Mouse (Mus musculus): Measurements from ENCODE around the gene Gpr85.
"Not testable (repeated sequence)": the region's sequence is repeated elsewhere in the genome, so short reads cannot be mapped to it uniquely, and the experiment has no call there.

Gpr85 gene

GRCm38 (mm10) chr6:13839345-13840054 lies at the start of gene Gpr85:
TSS of gene Gpr85 (minus strand) at chr6:13839942.
- DNase-seq: no peak

- no peak for DNase-seq
These were observed 45.3 kb upstream of the Gpr85 start for GRCm38 (mm10) chr6:13884877-13885592.

- no peak for DNase-seq
These were observed 43.2 kb upstream of the Gpr85 start for GRCm38 (mm10) chr6:13882919-13883318.

GRCm38 (mm10) chr6:13873959-13874358 lies 34.2 kb upstream of the Gpr85 start:
- DNase-seq: no peak

- no peak for DNase-seq
These were observed 32.3 kb upstream of the Gpr85 start for GRCm38 (mm10) chr6:13872076-13872475.

GRCm38 (mm10) chr6:13871625-13871958 lies 31.9 kb upstream of the Gpr85 start:
- no peak for DNase-seq

- DNase-seq: peak; percentile 92
These were observed 31.3 kb upstream of the Gpr85 start, which contains the start of gene 2610001J05Rik for GRCm38 (mm10) chr6:13870919-13871624. TSS of gene 2610001J05Rik (minus strand) at chr6:13871518.

GRCm38 (mm10) chr6:13870289-13870741 lies 30.6 kb upstream of the Gpr85 start:
- peak; percentile 4 for DNase-seq

GRCm38 (mm10) chr6:13860596-13860995 lies 20.9 kb upstream of the Gpr85 start:
- no peak for DNase-seq

GRCm38 (mm10) chr6:13859877-13860585 lies 20.3 kb upstream of the Gpr85 start:
- no peak for DNase-seq

- no peak for DNase-seq
These were observed 14.5 kb upstream of the Gpr85 start for GRCm38 (mm10) chr6:13854230-13854629.

- DNase-seq: no peak
These were observed 13.5 kb upstream of the Gpr85 start for GRCm38 (mm10) chr6:13853244-13853643.

- not testable (repeated sequence) for DNase-seq
These were observed 6.3 kb upstream of the Gpr85 start for GRCm38 (mm10) chr6:13846031-13846430.

- peak; percentile 52 for DNase-seq
These were observed 931 bp downstream of the Gpr85 start for GRCm38 (mm10) chr6:13838677-13839344.

GRCm38 (mm10) chr6:13837916-13838676 lies 1.6 kb downstream of the Gpr85 start:
- no peak for DNase-seq

- DNase-seq: no peak
These were observed 2.7 kb downstream of the Gpr85 start for GRCm38 (mm10) chr6:13836967-13837570.

GRCm38 (mm10) chr6:13835720-13836665 lies 3.7 kb downstream of the Gpr85 start:
- no peak for DNase-seq

- DNase-seq: no peak
These were observed 7.0 kb downstream of the Gpr85 start for GRCm38 (mm10) chr6:13832770-13833169.

GRCm38 (mm10) chr6:13828877-13829276 lies 10.9 kb downstream of the Gpr85 start:
- DNase-seq: no peak

- DNase-seq: no peak
These were observed 23.1 kb downstream of the Gpr85 start for GRCm38 (mm10) chr6:13816661-13817060.
